Mouse (Mus musculus) embryonic facial prominence, embryonic 11.5 days (tissue): ENCODE measurements at regions not wholly inside any gene's neighbourhood (a gene's known extent, or its start where the extent isn't known, plus 50 kb on each side); places are given as distances from the start of the nearest gene placed in this dataset.

Source experiments
- ATAC-seq: fragments of 200-750 bp; cut with Nextera tagmentation; replicated peaks from 2 replicates; pipeline ENCODE4 v1.8.0; 2017; ENCODE audit warnings: low read depth; ENCODE audit not compliant: insufficient number of reproducible peaks, low FRiP score, low TSS enrichment
- DNase-seq: peaks from one replicate; pipeline ENCODE4 v3.0.0-alpha.2; 2015; ENCODE audit warnings: low spot score
- H3K27ac ChIP-seq: fragments of 300-500 bp; sonication (generic); replicated peaks from 2 replicates; pipeline ENCODE4 v1.5.1; 2014; ENCODE audit warnings: mild to moderate bottlenecking, low read depth, low read length, control low read depth
- H3K27me3 ChIP-seq: fragments of 300-500 bp; sonication (generic); 2 replicates; pipeline ENCODE4 v1.6.1; 2014; ENCODE audit warnings: mild to moderate bottlenecking, low read length, moderate library complexity, mixed read lengths; ENCODE audit not compliant: control insufficient read depth, insufficient read depth
- H3K36me3 ChIP-seq: fragments of 300-500 bp; sonication (generic); replicated peaks from 2 replicates; pipeline ENCODE4 v1.6.1; 2014; ENCODE audit warnings: low read depth, mild to moderate bottlenecking, low read length, moderate library complexity, mixed read lengths; ENCODE audit not compliant: control insufficient read depth, insufficient read depth
- H3K4me1 ChIP-seq: fragments of 300-500 bp; sonication (generic); 2 replicates; pipeline ENCODE4 v1.6.1; 2014; ENCODE audit warnings: low read length, mixed read lengths; ENCODE audit not compliant: control insufficient read depth, insufficient read depth
- H3K4me2 ChIP-seq: fragments of 300-500 bp; sonication (generic); 2 replicates; pipeline ENCODE4 v1.6.1; 2014; ENCODE audit warnings: low read depth, mild to moderate bottlenecking, control low read depth, low read length, moderate library complexity
- H3K4me3 ChIP-seq: fragments of 300-500 bp; sonication (generic); 2 replicates; pipeline ENCODE4 v1.5.1; 2014; ENCODE audit warnings: low read depth, low read length, control low read depth
- H3K9ac ChIP-seq: fragments of 300-500 bp; sonication (generic); replicated peaks from 2 replicates; pipeline ENCODE4 v1.6.1; 2014; ENCODE audit warnings: mild to moderate bottlenecking, control low read depth, low read length
- H3K9me3 ChIP-seq: fragments of 300-500 bp; sonication (generic); replicated peaks from 2 replicates; pipeline ENCODE4 v1.6.1; 2016; ENCODE audit warnings: mild to moderate bottlenecking, low read length, inconsistent platforms, mixed read lengths; ENCODE audit not compliant: control insufficient read depth
- WGBS: fragments of 180-500 bp; shearing (Covaris S2); extraction: QIAGEN DNeasy Blood & Tissue Kit; methylation state at CpG from one replicate; pipeline ENCODE4 v1.1.7; 2014; 5-methylcytosine and 5-hydroxymethylcytosine counted together

DNA sequence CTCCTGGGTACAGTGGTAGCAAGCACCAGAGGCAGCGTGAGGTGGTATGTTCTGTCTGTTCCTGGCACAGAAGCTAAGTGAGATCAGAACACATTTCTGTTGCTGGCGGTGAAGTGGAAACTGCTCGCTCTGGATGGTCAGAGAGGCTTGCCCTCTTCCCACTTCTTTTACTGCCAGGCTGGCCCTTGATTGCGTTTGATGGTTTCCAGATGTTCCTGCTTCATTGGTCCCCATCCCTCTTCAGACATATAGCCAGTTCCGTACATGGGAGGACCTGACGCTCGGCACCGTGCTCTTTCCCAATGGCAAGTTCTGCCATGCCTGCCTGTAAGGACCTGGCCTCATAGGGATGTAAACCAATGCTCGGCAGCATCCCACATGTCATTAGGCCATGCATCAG lies 128.0 kb upstream of the Adamts16 start:
- Histone ChIP-seq H3K4me3 (no peak overlapping the region), H3K27me3 (no peaks in the 10 kb centered on the region), H3K27ac (no peak overlapping the region), H3K4me1 (no peaks in the 10 kb centered on the region; the same call in 1 of the 2 replicates), H3K4me2 (no peak overlapping the region), H3K9me3 (no peaks in the 10 kb centered on the region), H3K9ac (no peak overlapping the region), H3K36me3 (no peaks in the 10 kb centered on the region)
- no peak for ATAC-seq
- 44% methylated on average over 9 of the region's 9 CpGs for WGBS
- peak; percentile 55 for DNase-seq

DNA sequence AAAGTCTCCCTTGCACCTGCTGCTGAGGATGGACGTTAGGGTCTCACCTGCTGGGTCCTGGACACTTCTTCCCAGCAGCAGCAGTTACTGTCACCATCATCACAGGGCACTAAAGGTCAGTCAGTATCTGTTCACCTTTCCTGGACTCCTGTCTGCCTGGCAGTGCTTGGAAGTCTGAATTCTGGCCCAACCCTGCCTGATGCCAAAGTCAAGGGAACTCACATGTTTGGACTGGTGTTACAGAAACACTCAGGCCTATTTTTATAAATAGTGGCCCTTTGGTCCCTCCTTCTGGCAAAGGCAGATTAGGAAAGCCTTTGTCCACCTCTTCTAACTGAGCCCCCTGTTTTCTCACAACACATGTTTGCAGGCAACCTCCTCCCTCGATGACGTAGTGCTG lies 126.2 kb upstream of the Adamts16 start:
- 65% methylated on average over 3 of the region's 3 CpGs for whole genome bisulfite sequencing
- H3K36me3 ChIP-seq = no peaks in the 10 kb centered on the region
- no peaks in the 10 kb centered on the region for H3K9me3 ChIP-seq
- H3K4me3 ChIP-seq = no peak overlapping the region
- no peaks in the 10 kb centered on the region; the same call in 1 of the 2 replicates for H3K4me1 ChIP-seq
- ATAC-seq = no peak
- DNase-seq = no peak
- no peak overlapping the region for H3K27ac ChIP-seq
- H3K9ac ChIP-seq = no peak overlapping the region
- no peak overlapping the region for H3K4me2 ChIP-seq
- no peaks in the 10 kb centered on the region for H3K27me3 ChIP-seq

DNA sequence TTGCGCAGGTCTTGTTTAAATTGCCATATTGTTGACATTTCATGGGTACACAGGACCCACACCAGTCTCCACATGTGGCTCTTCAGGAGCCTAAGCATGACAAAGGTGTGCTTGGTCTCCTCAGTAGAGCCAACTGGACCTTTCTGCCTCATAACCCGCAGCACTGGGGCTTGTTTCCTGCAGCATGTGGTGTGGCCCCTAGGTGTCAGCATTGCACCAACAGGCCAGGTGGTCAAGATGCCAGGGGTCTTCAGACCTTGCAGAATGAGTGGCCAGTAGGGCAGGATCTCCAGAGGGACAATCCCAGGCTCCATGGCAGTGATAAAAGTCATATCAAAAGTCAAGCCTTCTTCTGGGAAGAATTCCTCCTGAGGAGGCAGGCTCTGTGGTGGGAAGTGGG lies 121.8 kb upstream of the Adamts16 start:
- Histone ChIP-seq H3K4me2 (no peak overlapping the region), H3K4me1 (no peaks in the 10 kb centered on the region), H3K9me3 (no peaks in the 10 kb centered on the region), H3K4me3 (no peak overlapping the region), H3K36me3 (no peaks in the 10 kb centered on the region), H3K27me3 (no peaks in the 10 kb centered on the region), H3K27ac (no peak overlapping the region), H3K9ac (no peak overlapping the region)
- ATAC-seq = no peak
- DNase-seq = no peak
- 62% methylated on average over 2 of the region's 2 CpGs for WGBS

DNA sequence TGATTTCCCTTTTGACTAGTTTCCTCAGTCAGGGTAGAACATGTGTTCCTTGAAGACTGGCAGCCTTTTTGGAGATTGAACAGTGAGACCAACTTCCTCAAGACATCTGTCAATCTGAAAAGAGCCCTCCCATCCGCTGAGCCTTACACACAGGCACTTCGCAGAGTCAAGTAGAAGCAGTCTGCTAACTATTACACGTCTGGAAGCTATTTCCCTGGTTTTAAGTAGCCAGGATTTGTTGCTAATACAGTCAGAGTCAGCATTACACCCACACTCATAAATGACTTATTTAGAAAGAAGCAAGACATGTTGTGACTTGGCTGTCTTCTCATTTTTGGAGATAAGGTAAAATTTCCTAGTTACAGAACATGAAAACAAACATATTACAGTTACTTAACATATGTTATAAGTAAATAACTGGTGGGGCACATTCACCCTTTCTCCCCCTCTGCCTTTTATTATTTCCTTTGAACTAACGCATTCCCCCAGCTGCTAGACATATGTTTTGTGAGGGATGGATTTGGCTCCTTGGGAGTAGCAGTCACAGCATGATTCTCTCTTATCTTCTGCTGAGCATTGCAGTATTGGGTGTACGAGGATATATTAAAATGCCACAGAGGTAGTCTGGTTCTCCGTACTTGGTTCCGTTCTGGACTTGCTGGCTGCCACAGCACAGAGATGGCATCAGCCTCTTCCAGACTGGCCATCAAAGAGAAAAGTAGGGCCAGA lies 92.9 kb upstream of the Adamts16 start:
- H3K4me3 ChIP-seq = no peak overlapping the region
- H3K4me2 ChIP-seq = no peak overlapping the region
- H3K9ac ChIP-seq = no peak overlapping the region
- no peak for ATAC-seq
- no peak overlapping the region for H3K27ac ChIP-seq
- H3K9me3 ChIP-seq = no peaks in the 10 kb centered on the region
- DNase-seq = peak; percentile 79
- 49% methylated on average over 7 of the region's 7 CpGs for WGBS
- H3K36me3 ChIP-seq = no peaks in the 10 kb centered on the region
- no peaks in the 10 kb centered on the region for H3K27me3 ChIP-seq
- H3K4me1 ChIP-seq = no peaks in the 10 kb centered on the region

DNA sequence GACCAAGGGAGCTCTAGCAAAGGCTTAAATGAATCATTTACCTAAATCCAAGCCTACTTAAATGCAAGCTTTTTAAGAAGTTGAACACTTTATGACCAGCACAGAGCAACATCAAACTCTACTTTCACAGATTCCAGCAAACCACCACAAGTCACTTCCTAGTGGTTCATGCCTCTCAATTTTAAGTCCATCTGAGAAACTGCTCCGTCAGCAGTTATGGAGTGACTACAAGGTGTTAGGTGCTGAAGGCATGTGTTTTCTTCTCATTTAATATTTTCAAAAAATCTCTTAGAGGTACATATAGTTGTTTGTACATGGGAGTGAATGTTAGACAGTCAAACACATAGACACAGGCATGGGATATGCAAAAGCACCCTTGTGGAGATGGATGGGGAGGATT lies 72.2 kb upstream of the Adamts16 start:
- no peak for ATAC-seq
- Histone ChIP-seq H3K4me1 (no peaks in the 10 kb centered on the region), H3K9me3 (no peaks in the 10 kb centered on the region), H3K4me2 (no peak overlapping the region), H3K27ac (no peak overlapping the region), H3K9ac (no peak overlapping the region), H3K36me3 (no peaks in the 10 kb centered on the region), H3K27me3 (no peaks in the 10 kb centered on the region), H3K4me3 (no peak overlapping the region)
- WGBS = 83% methylated on average over 1 of the region's 1 CpGs
- DNase-seq = no peak

DNA sequence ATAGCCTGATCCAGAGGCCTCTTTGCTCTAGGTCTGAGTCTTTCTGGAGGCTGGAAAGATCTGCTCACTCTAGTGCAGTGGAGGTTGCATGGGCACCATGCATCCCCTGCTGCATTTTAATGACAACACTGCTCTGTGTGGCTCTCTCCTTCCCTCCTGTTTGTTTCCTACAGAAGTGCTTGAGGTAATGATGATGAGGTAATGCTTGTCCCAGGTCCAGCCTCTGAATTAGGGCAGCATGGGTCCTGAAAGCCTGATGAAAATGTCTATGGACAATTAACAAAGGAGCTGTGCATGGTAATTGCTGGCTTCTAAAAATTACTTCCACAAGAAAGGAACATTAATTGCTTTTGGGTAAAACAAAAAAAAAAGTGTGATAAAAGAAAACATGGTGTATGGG lies 69.3 kb upstream of the Adamts16 start:
- Histone ChIP-seq H3K9ac (no peak overlapping the region), H3K4me2 (no peak overlapping the region), H3K27me3 (no peaks in the 10 kb centered on the region), H3K4me3 (no peak overlapping the region), H3K36me3 (no peaks in the 10 kb centered on the region), H3K4me1 (no peaks in the 10 kb centered on the region), H3K27ac (no peak overlapping the region), H3K9me3 (no peaks in the 10 kb centered on the region)
- DNase-seq (no peak), ATAC-seq (no peak)

DNA sequence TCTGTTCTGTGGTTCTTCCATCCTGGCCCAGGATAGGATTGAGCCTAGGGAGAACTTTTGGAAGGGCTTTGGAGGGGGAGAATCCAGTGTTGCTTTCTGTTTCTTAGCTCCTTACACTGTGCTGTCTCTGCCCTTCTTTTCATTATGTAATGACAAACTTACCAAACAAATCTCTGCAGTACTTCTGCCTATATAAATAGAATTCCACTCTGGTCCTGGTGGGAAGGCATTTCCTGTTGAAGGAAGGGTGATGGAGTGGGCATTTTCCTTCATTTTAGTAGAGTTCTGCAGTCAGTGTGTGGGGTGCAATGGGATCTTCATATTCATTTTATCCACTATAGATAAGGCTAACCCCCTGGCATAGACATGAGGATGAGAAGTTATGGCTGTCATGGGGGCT lies 63.2 kb upstream of the Adamts16 start:
- no peak for DNase-seq
- Histone ChIP-seq H3K27me3 (no peaks in the 10 kb centered on the region), H3K4me3 (no peak overlapping the region), H3K36me3 (no peaks in the 10 kb centered on the region), H3K27ac (no peak overlapping the region), H3K4me2 (no peak overlapping the region), H3K9me3 (no peaks in the 10 kb centered on the region), H3K4me1 (no peaks in the 10 kb centered on the region), H3K9ac (no peak overlapping the region)
- ATAC-seq = no peak

DNA sequence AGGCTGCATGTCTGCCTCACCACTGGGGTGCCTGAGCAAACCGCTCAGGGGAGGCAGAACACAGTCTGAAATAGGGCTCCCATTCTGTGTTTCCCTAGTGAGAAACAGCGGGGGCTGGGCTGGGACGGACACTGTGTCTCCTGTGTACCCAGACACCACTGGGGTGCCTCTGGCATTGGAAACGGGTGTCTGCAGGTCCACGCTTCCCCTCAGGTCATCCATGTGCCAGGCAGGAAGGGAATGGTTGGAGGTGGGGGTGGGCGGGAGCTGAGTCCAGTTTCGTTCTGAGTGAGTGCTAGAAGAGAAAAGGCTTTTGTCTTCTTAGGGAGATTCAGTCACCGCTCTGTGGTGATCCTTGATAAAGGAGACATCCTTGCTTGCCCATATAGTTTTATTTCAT lies 62.2 kb upstream of the Adamts16 start:
- ATAC-seq = no peak
- H3K36me3 ChIP-seq = no peaks in the 10 kb centered on the region
- no peaks in the 10 kb centered on the region for H3K4me1 ChIP-seq
- no peak for DNase-seq
- no peak overlapping the region for H3K4me3 ChIP-seq
- H3K27me3 ChIP-seq = no peaks in the 10 kb centered on the region
- H3K9me3 ChIP-seq = no peaks in the 10 kb centered on the region
- H3K9ac ChIP-seq = no peak overlapping the region
- H3K27ac ChIP-seq = no peak overlapping the region
- 40% methylated on average over 8 of the region's 8 CpGs for WGBS
- H3K4me2 ChIP-seq = no peak overlapping the region
